In genomic region chr1:39990041-39990440, GRCm38 (mm10) we compare ENCODE assay signal across 18 mouse cellular contexts.
DNase-seq lines count a peak whose midpoint lies in the region; TF ChIP-seq lines count a peak whose summit lies in the region.
"Had no signal": no experiment of that assay in that cellular context is flagged by ENCODE, and none has a peak within 500 bp of the region (broad histone marks: within the 10 kb centered on the region; RNA-seq: fewer than 3 reads in every experiment).

No protein-coding gene starts in this region.

- TF ChIP-seq POLR2A in cortical plate, adult 2 months (IDR thresholded peaks at IDR 0.05; ENCODE audit: extremely low read depth, insufficient read depth, low read length): 0 out of 2 replicates have a peak, but pooled peaks have one; percentile 37

- peak; percentile 83 for DNase-seq in heart, adult 11 months
- no peak for DNase-seq in heart, adult 8-10 months (ENCODE audit: low spot score)
- peak; percentile 44 to 52 for DNase-seq in left cerebral cortex, adult 18-20 months (ENCODE audit: low spot score in 2 of 2)
- DNase-seq in left cerebral cortex, adult 8-10 months (ENCODE audit: low spot score in 2 of 2): no peak
- DNase-seq in brain, adult 2 months (ENCODE audit: low read depth, low spot score): peak; percentile 77
- DNase-seq: adrenal gland, adult 2 months; adrenal gland, postnatal 25 days; cerebellum, adult 2 months; cerebellum, postnatal 10 days; embryo, embryonic 11 days; gastrocnemius, postnatal 10 days; heart, adult 2 months had no signal

- H3K4me3 ChIP-seq in cortical plate, adult 2 months (ENCODE audit: insufficient read depth, low read length): no peak overlapping the region
- H3K4me3 ChIP-seq: embryonic facial prominence, embryonic 12.5 days; forebrain, embryonic 12.5 days; heart, adult 2 months; heart, embryonic 12.5 days; hindbrain, embryonic 10.5 days; intestine, embryonic 15.5 days had no signal

- H3K4me1 ChIP-seq in cortical plate, adult 2 months (ENCODE audit: control insufficient read depth, insufficient read depth, low read length): peaks cover 4% of the 10 kb centered on the region; the same call in 1 of the 2 replicates
- H3K4me1 ChIP-seq: embryonic facial prominence, embryonic 12.5 days; forebrain, embryonic 12.5 days; heart, embryonic 12.5 days; hindbrain, embryonic 10.5 days; intestine, embryonic 15.5 days had no signal

- no peak for TF ChIP-seq CTCF in cortical plate, adult 2 months (IDR thresholded peaks at IDR 0.05; ENCODE audit: extremely low read depth, insufficient read depth, low read length)

- peak overlapping the region; percentile 47; the same call in 1 of the 2 replicates for H3K27ac ChIP-seq in cortical plate, adult 2 months (ENCODE audit: insufficient read depth, low read length)
- H3K27ac ChIP-seq: embryonic facial prominence, embryonic 12.5 days; forebrain, embryonic 12.5 days; heart, adult 2 months; hindbrain, embryonic 10.5 days; intestine, embryonic 15.5 days had no signal

Comparison
In these comparisons a context has a peak if more than half of its experiments do, and no peak if none do; other contexts are left out.
1. DNase-seq: peak in heart, adult 11 months (single experiment), left cerebral cortex, adult 18-20 months (2 of 2) and brain, adult 2 months (single experiment); none in heart, adult 8-10 months (single experiment) and left cerebral cortex, adult 8-10 months (0 of 2).